Mouse (Mus musculus) heart, embryonic 14.5 days (tissue): ENCODE data around the gene Olfr1512. TPM values are rescaled to one million over a fixed set of nuclear protein-coding genes. Genes with fewer than 3 reads are reported as not detected.

Source experiments
- ATAC-seq: fragments of 200-750 bp; cut with Nextera tagmentation; 2 replicates; pipeline ENCODE4 v1.8.0; 2017; ENCODE audit warnings: low read depth, moderate TSS enrichment; ENCODE audit not compliant: insufficient number of reproducible peaks, insufficient read depth, low FRiP score
- H3K27ac ChIP-seq, 2 experiments: fragments of 200-500 bp in 1 of 2; fragments of 300-500 bp in 1 of 2; sonication (generic) in 1 of 2; replicated peaks in 1 of 2; 2 replicates each; pipeline ENCODE4 v1.5.1; 2012 to 2014; ENCODE audit warnings: low read depth in 2 of 2, low read length in 2 of 2, control low read depth in 1 of 2, mild to moderate bottlenecking in 1 of 2, mixed read lengths in 1 of 2; ENCODE audit not compliant: control insufficient read depth in 1 of 2, insufficient read depth in 1 of 2
- H3K27me3 ChIP-seq: fragments of 300-500 bp; sonication (generic); 2 replicates; pipeline ENCODE4 v1.6.1; 2014; ENCODE audit warnings: mild to moderate bottlenecking, low read length, control low read depth; ENCODE audit not compliant: control insufficient read depth, insufficient read depth
- H3K36me3 ChIP-seq: fragments of 300-500 bp; sonication (generic); 2 replicates; pipeline ENCODE4 v1.6.1; 2014; ENCODE audit warnings: mild to moderate bottlenecking, control low read depth, low read length, mixed read lengths; ENCODE audit not compliant: control insufficient read depth, insufficient read depth
- H3K4me1 ChIP-seq, 2 experiments: fragments of 200-500 bp in 1 of 2; fragments of 300-500 bp in 1 of 2; sonication (generic) in 1 of 2; 2 replicates each; pipeline ENCODE4 v1.6.1; 2012 to 2014; ENCODE audit warnings: low read length in 2 of 2, control low read depth in 1 of 2, mixed read lengths in 1 of 2; ENCODE audit not compliant: control insufficient read depth in 2 of 2, insufficient read depth in 2 of 2
- H3K4me2 ChIP-seq: fragments of 300-500 bp; sonication (generic); 2 replicates; pipeline ENCODE4 v1.6.1; 2014; ENCODE audit warnings: mild to moderate bottlenecking, low read length
- H3K4me3 ChIP-seq, 2 experiments: fragments of 200-500 bp in 1 of 2; fragments of 300-500 bp in 1 of 2; sonication (generic) in 1 of 2; 2 replicates each; pipeline ENCODE4 v1.5.1; 2012 to 2014; ENCODE audit warnings: low read length in 2 of 2, mild to moderate bottlenecking in 2 of 2, control low read depth in 1 of 2, low read depth in 1 of 2, moderate library complexity in 1 of 2; ENCODE audit not compliant: control insufficient read depth in 1 of 2, insufficient read depth in 1 of 2
- H3K9ac ChIP-seq: fragments of 300-500 bp; sonication (generic); 2 replicates; pipeline ENCODE4 v1.6.1; 2014; ENCODE audit warnings: mild to moderate bottlenecking, low read length
- H3K9me3 ChIP-seq: fragments of 300-500 bp; sonication (generic); 2 replicates; pipeline ENCODE4 v1.6.1; 2016; ENCODE audit warnings: low read length, control low read depth; ENCODE audit not compliant: control insufficient read depth
- WGBS: fragments of 180-500 bp; shearing (Covaris S2); extraction: QIAGEN DNeasy Blood & Tissue Kit; methylation state at CpG from one replicate; pipeline ENCODE4 v1.1.7; 2014; 5-methylcytosine and 5-hydroxymethylcytosine counted together
- polyA plus RNA-seq: library from polyadenylated mRNA; unstranded; fragments of >200 nt; fragmentation: Nextera tagmentation; extraction: Ambion mirVana; gene quantifications from 2 replicates; pipeline ENCODE4 v1.2.1, GENCODE M21; 2014

Gene Olfr1512
- polyA plus RNA-seq, 1 experiment from 2014 or later, result not detected

DNA sequence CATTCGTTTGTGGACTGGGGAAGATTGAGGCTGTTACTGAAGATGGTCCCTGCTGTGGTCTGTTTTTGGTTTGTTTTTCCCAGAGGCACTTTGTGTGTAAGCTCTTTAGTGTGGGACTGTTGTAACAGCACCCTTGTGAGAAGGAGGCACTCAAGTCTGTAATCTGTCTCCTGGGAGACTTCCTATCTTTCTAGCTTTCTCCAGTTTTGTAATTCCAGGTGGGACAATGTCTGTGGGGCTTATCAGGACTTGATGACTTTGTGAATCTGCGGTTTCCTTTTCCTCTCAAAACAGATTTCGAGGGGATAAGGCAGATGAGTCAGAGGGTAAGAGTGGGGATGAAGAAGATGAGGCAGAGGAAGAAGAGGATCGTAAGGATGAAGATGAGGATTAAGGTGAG lies 22.7 kb downstream of the Olfr1512 start, which contains the start of gene Olfr1513:
TSS of gene Olfr1513 (minus strand) at position 101 of the 400 bp plus-strand sequence.
- no peaks in the 10 kb centered on the region for H3K27me3 ChIP-seq
- H3K9me3 ChIP-seq, result no peaks in the 10 kb centered on the region
- H3K9ac ChIP-seq, result no peak within 1 kb of the TSS
- H3K4me2 ChIP-seq, result no peak within 1 kb of the TSS
- H3K27ac ChIP-seq, result no peak within 1 kb of the TSS
- H3K4me3 ChIP-seq, result no peak within 1 kb of the TSS
- no peak for ATAC-seq
- H3K4me1 ChIP-seq, result no peaks in the 10 kb centered on the region
- H3K36me3 ChIP-seq, result no peaks in the 10 kb centered on the region
- WGBS, result 60% methylated on average over 4 of the region's 4 CpGs

DNA sequence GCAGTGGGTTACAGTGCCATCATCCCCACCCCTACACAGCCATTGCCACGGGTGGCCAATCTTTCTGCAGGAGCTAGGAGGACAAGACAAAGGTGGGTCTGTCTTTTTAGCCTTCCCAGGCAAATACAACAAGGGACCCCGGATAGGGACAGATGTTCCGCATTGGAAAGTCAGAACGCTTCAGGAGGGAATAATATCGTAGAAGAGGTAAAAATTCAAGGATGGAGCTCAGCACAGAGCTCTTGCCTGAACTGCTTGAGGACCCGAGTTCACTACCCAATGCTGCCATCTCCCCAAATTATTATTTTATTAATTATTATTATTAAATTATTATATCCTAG lies 39.5 kb downstream of the Olfr1512 start:
- Histone ChIP-seq H3K36me3 (no peaks in the 10 kb centered on the region), H3K9ac (no peak overlapping the region), H3K9me3 (0 out of 2 replicates have a peak, but pooled peaks cover 2% of the 10 kb centered on the region), H3K4me2 (no peak overlapping the region), H3K4me1 (no peaks in the 10 kb centered on the region), H3K27ac (no peak overlapping the region), H3K27me3 (no peaks in the 10 kb centered on the region), H3K4me3 (no peak overlapping the region)
- ATAC-seq, result no peak
- 64% methylated on average over 6 of the region's 6 CpGs for WGBS

DNA sequence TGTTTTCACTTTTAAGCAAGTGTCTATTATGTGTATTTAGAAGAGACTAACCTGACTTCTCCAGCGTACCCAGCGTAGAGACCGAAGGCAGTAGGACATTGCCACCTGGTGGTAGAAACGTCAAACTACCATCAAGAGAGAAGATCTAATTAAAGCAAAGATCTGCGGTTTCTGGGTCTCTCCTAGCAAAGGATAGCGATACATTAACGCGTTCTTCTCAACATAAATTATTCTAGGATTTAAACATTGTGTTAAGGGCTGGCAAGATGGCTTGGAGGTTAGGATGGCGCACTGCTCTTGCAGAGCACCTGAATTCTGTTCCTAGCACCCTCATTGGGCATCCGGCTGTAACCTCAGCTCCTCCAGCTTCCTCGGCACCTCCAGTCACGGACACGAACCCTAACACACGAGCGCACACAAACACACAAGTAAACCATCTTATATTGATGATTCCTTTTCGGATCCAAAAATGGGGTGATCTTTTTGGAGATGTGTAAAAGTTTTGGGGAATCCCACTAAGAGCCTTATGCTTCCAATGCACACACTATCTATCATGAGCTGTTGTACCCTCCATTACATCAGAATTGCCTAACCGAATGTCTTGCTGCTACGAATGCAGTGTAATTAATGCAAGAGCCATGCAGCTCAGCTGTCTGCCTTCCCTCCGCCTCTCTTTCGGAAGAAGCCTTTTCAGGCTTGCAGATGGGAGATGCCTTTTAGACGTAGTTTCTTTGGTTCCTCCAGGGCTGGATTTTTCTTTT lies 40.0 kb downstream of the Olfr1512 start:
- Histone ChIP-seq H3K4me1 (no peaks in the 10 kb centered on the region), H3K4me2 (0 out of 2 replicates have a peak overlapping the region, but pooled peaks have one; percentile 1), H3K27me3 (no peaks in the 10 kb centered on the region), H3K9me3 (no peaks in the 10 kb centered on the region), H3K27ac (no peak overlapping the region), H3K36me3 (no peaks in the 10 kb centered on the region), H3K9ac (no peak overlapping the region), H3K4me3 (no peak overlapping the region)
- WGBS, result 28% methylated on average over 21 of the region's 21 CpGs
- no peak for ATAC-seq

DNA sequence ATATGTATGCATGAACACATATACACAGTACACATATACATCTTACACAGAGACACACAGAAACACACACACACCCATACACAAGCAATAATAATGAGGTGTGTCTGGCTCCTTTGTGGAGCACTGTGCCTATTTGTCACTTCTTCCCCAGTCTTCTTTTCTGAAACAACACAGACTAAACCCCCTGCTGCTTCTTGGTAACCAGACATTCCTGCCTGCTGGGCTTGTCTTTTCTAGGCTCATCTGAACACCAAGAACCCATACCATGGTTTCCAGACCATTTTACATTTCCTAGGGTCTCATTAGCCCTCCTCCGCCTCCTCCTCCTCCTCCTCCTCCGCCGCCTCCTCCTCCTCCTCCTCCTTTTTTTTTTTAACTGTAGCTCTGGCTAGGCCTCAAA lies 46.8 kb downstream of the Olfr1512 start:
- Histone ChIP-seq H3K9me3 (no peaks in the 10 kb centered on the region), H3K4me3 (no peak overlapping the region), H3K4me1 (peaks cover 2 to 6% of the 10 kb centered on the region in 2 experiments; a peak in 2 of 4 replicates), H3K27me3 (peaks cover 32% of the 10 kb centered on the region), H3K27ac (no peak overlapping the region), H3K4me2 (no peak overlapping the region), H3K9ac (no peak overlapping the region), H3K36me3 (no peaks in the 10 kb centered on the region)
- WGBS, result 70% methylated on average over 3 of the region's 3 CpGs
- ATAC-seq, result no peak

- Histone ChIP-seq H3K36me3 (no peaks in the 10 kb centered on the region), H3K27me3 (peaks cover 38% of the 10 kb centered on the region), H3K4me3 (no peak overlapping the region), H3K9me3 (no peaks in the 10 kb centered on the region), H3K4me1 (peaks cover 2 to 6% of the 10 kb centered on the region in 2 experiments; a peak in 3 of 4 replicates), H3K4me2 (no peak overlapping the region), H3K27ac (no peak overlapping the region), H3K9ac (no peak overlapping the region)
- 28% methylated on average over 4 of the region's 4 CpGs for WGBS
- no peak for ATAC-seq
Observed at GRCm38 (mm10) chr14:52331069-52331750, 47.8 kb downstream of the Olfr1512 start.

DNA sequence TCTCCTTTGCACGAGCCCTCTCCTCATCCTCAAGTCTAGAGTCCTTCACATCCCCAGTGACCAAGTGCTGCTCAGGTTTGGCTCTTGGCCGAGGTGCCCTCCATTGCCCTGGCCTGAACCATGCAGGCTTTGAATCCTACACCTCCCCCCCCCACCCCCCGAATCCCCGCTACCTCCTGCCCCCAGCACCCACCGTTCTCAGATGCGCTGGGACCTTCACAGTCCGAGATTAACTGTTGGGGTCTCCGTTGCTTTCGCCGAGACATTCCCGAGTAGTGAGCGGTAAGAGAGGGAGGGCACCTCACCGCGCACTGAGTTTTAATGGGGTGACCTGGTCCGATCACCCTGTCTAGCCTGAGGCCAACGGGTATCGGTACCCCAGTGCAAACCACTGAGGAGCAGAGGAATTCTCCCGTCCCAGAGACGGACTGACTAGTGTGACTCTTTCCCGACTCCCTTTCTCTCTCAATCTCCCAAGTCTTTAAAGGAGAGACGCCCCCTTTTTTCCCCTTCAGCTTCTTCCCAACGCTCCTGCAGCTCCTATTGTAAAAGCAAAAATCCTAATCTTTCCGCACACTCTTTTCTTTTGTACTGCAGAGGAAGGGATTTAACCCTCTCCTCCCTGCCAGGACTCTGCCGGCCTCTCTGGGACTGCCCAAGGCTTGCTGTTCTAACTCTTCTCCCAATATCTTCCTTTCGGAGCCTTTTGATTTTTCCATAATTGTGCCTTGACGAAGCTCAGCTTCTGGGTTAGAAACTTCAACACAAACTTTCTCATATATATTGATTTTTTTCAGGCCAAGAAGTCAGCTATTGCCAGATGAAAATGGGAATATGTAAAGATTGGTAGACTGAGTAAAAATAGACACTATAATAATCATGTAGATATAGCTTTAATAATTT lies 50.8 kb downstream of the Olfr1512 start, which contains the start of gene Sall2:
TSS of gene Sall2 (minus strand) at position 853 of the 903 bp plus-strand sequence.
- Histone ChIP-seq H3K27ac (no peak within 1 kb of the TSS), H3K4me1 (peaks cover 2 to 6% of the 10 kb centered on the region in 2 experiments; a peak in 3 of 4 replicates), H3K27me3 (peaks cover 38% of the 10 kb centered on the region), H3K9me3 (no peaks in the 10 kb centered on the region), H3K9ac (peak within 1 kb of the TSS; percentile 50; the same call in 1 of the 2 replicates), H3K36me3 (no peaks in the 10 kb centered on the region), H3K4me3 (peak within 1 kb of the TSS; percentile 47), H3K4me2 (peak within 1 kb of the TSS; percentile 85)
- ATAC-seq, result no peak
- whole genome bisulfite sequencing, result under 1% methylated on average over 26 of the region's 26 CpGs

DNA sequence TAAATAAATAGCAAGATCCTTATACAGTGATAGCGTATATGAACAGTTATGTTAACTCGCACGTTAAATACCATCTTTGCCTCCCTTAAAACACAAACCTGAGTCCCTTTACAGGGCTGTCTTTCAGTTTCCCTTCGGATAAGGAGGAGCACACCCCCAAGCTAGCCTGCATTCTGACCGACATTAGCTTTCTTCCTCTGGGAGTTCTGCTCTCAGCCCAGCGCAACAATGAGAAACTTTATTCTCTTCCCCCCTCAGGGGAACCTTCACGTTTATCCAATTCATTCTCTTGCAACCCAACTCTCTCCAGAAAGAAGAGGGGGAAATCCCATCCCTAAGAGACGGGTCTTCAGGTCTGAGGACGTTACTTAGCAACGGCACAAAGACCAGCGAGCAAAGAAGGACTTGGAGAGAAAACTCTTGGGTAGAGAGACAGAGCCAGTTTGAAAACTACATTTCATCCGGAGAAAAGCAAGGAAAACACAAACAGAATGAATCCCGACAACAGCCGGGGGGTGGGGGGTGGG lies 51.5 kb downstream of the Olfr1512 start:
- H3K9me3 ChIP-seq, result no peaks in the 10 kb centered on the region
- 3% methylated on average over 14 of the region's 14 CpGs for whole genome bisulfite sequencing
- no peak overlapping the region for H3K27ac ChIP-seq
- no peak overlapping the region for H3K9ac ChIP-seq
- no peak for ATAC-seq
- peak overlapping the region; percentile 85 for H3K4me2 ChIP-seq
- H3K4me3 ChIP-seq, result peak overlapping the region; percentile 47
- no peaks in the 10 kb centered on the region for H3K36me3 ChIP-seq
- H3K4me1 ChIP-seq, result peaks cover 2 to 6% of the 10 kb centered on the region in 2 experiments; a peak in 3 of 4 replicates
- peaks cover 34% of the 10 kb centered on the region for H3K27me3 ChIP-seq
